Mouse (Mus musculus): ENCODE results near the gene Exoc2. TPM values are rescaled to one million over a fixed set of nuclear protein-coding genes. Genes with fewer than 3 reads are reported as not detected.
A peak's percentile ranks its signal among the peaks of the same experiment; 100 is the strongest.

Gene Exoc2
- 10 to 100 TPM; 15.6 to 16.1 TPM for total RNA-seq (2021)

- intact Hi-C loops (cut with DNase I): loop anchor here (10.0 kb wide), 1 partner anchor 319 kb away; the partner anchor contains the start of gene Dusp22
- DNase-seq (ENCODE audit: low spot score): peak; percentile 59
Observed at GRCm38 (mm10) chr13:30973501-30974246, at the start of gene Exoc2, which contains the start of gene Gm5447. Exoc2 (minus strand) TSS chr13:30974093. Gm5447 (plus strand) TSS chr13:30974204.

- DNase-seq (ENCODE audit: low spot score): no peak
- intact Hi-C loops (cut with DNase I): no loop called here
Observed at GRCm38 (mm10) chr13:31023664-31024063, 49.8 kb upstream of the Exoc2 start.

GRCm38 (mm10) chr13:31021927-31022326 is 48.0 kb upstream of the Exoc2 start:
- DNase-seq (ENCODE audit: low spot score): no peak
- intact Hi-C loops (cut with DNase I): no loop called here

- intact Hi-C loops (cut with DNase I): no loop called here
- DNase-seq (ENCODE audit: low spot score): no peak
Observed at GRCm38 (mm10) chr13:31021514-31021913, 47.6 kb upstream of the Exoc2 start.

- DNase-seq (ENCODE audit: low spot score): no peak
- intact Hi-C loops (cut with DNase I): no loop called here
Observed at GRCm38 (mm10) chr13:31017545-31017944, 43.7 kb upstream of the Exoc2 start.

GRCm38 (mm10) chr13:31004995-31005394 is 31.1 kb upstream of the Exoc2 start:
- DNase-seq (ENCODE audit: low spot score): no peak
- intact Hi-C loops (cut with DNase I): no loop called here

- DNase-seq (ENCODE audit: low spot score): no peak
- intact Hi-C loops (cut with DNase I): no loop called here
Observed at GRCm38 (mm10) chr13:31004458-31004857, 30.6 kb upstream of the Exoc2 start.

- no peak for DNase-seq (ENCODE audit: low spot score)
- intact Hi-C loops (cut with DNase I): no loop called here
Observed at GRCm38 (mm10) chr13:30999799-31000198, 25.9 kb upstream of the Exoc2 start.

- intact Hi-C loops (cut with DNase I): no loop called here
- no peak for DNase-seq (ENCODE audit: low spot score)
Observed at GRCm38 (mm10) chr13:30997526-30998253, 23.8 kb upstream of the Exoc2 start.

- intact Hi-C loops (cut with DNase I): loop anchor here (5.0 kb wide), 1 partner anchor 427 kb away; no protein-coding TSS in a partner anchor
- DNase-seq (ENCODE audit: low spot score): no peak
Observed at GRCm38 (mm10) chr13:30994249-30994858, 20.5 kb upstream of the Exoc2 start.

GRCm38 (mm10) chr13:30993819-30994218 is 19.9 kb upstream of the Exoc2 start:
- no peak for DNase-seq (ENCODE audit: low spot score)
- intact Hi-C loops (cut with DNase I): loop anchor here (5.0 kb wide), 1 partner anchor 427 kb away; no protein-coding TSS in a partner anchor

- DNase-seq (ENCODE audit: low spot score): no peak
- intact Hi-C loops (cut with DNase I): loop anchor here (5.0 kb wide), 1 partner anchor 423 kb away; no protein-coding TSS in a partner anchor
Observed at GRCm38 (mm10) chr13:30990233-30990632, 16.3 kb upstream of the Exoc2 start.

- DNase-seq (ENCODE audit: low spot score): no peak
- intact Hi-C loops (cut with DNase I): loop anchor here (5.0 kb wide), 2 partner anchors 422 to 628 kb away; no protein-coding TSS in a partner anchor
Observed at GRCm38 (mm10) chr13:30989710-30990109, 15.8 kb upstream of the Exoc2 start.

- no peak for DNase-seq (ENCODE audit: low spot score)
- intact Hi-C loops (cut with DNase I): loop anchor here (5.0 kb wide), 1 partner anchor 630 kb away; no protein-coding TSS in a partner anchor
Observed at GRCm38 (mm10) chr13:30987686-30988085, 13.8 kb upstream of the Exoc2 start.

- intact Hi-C loops (cut with DNase I): loop anchor here (5.0 kb wide), 1 partner anchor 630 kb away; no protein-coding TSS in a partner anchor
- no peak for DNase-seq (ENCODE audit: low spot score)
Observed at GRCm38 (mm10) chr13:30986934-30987455, 13.1 kb upstream of the Exoc2 start.

- peak; percentile 8 for DNase-seq (ENCODE audit: low spot score)
- intact Hi-C loops (cut with DNase I): loop anchor here (5.0 kb wide), 1 partner anchor 631 kb away; no protein-coding TSS in a partner anchor
Observed at GRCm38 (mm10) chr13:30985598-30986466, 11.9 kb upstream of the Exoc2 start.

- no peak for DNase-seq (ENCODE audit: low spot score)
Observed at GRCm38 (mm10) chr13:30985275-30985597, 11.3 kb upstream of the Exoc2 start.

GRCm38 (mm10) chr13:30981666-30982065 is 7.8 kb upstream of the Exoc2 start:
- intact Hi-C loops (cut with DNase I): loop anchor here (1.0 kb wide), 1 partner anchor 93 kb away; no protein-coding TSS in a partner anchor
- DNase-seq (ENCODE audit: low spot score): no peak

More at GRCm38 (mm10) chr13:30985275-30985597, 11.3 kb upstream of the Exoc2 start:
- intact Hi-C loops (cut with DNase I): loop anchor here (5.0 kb wide), 1 partner anchor 632 kb away; no protein-coding TSS in a partner anchor

- intact Hi-C loops (cut with DNase I): loop anchor here (10.0 kb wide), 1 partner anchor 323 kb away; the partner anchor contains the start of gene Dusp22
- DNase-seq (ENCODE audit: low spot score): no peak
Observed at GRCm38 (mm10) chr13:30978224-30978623, 4.3 kb upstream of the Exoc2 start.
